Comparison of ENCODE assay signal across 8 mouse cellular contexts in the genomic region with DNA sequence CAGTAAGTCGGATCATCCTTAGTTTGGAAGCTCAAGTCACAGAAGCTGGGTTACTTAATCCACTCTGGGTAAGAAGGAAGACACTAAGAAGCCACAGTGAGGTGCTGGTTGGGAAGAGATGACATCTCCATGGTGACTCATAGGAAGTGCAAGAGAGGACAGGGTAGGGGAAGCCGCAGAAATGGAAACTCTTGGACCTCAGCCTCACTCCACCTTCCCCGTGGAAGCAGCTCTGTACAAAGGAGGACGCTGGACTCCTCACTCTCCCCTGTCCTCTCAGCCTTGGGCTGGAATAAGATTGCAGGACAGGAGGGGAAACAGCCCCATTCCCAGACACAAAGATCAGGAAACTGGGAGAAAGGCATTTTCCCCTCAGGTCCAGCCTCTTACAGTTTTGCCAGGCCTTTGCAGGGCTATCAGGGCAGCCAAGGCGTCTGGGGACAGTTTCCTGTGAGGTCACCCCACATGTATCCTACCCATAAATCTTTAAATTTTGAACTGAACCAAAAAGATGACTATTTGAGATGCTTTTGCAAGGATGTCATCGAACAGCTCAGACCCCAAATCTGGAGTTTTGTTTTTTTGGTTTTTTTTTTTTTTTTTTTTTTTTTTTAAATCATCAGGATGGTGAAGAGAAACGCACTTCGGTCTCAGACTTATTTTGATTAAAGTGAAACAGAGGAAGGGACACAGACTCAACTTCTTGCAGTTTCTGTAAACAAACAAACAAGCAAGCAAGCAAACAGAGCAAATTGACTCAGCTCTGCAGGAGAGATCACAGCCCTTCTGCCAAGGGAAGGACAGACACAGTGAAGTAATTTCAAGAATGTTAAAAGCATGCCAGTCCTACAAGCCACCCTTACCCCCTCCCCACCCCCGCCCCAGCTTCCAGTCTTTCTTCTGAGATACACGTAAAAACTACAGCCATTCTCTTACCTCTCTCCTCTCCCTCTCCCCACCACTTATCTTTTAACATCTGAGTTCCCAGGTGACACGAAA.
DNase-seq lines count a peak whose midpoint lies in the region; ATAC-seq and TF ChIP-seq lines count a peak whose summit lies in the region.

No protein-coding gene starts in this region.

- H3K9me3 ChIP-seq in heart, postnatal 0 days (replicated peaks; ENCODE audit: control insufficient read depth, low read length), result no peaks in the 10 kb centered on the region
- H3K9me3 ChIP-seq in forebrain, embryonic 11.5 days (ENCODE audit: control insufficient read depth, low read length), result no peaks in the 10 kb centered on the region

- ATAC-seq in heart, postnatal 0 days (ENCODE audit: insufficient read depth, low read depth), result peak; percentile 70
- no peak for ATAC-seq in forebrain, embryonic 11.5 days (replicated peaks; ENCODE audit: low FRiP score)

- H3K4me1 ChIP-seq in bone marrow macrophage, adult 2 months (ENCODE audit: control insufficient read depth, insufficient read depth, low read length), result peaks cover 29% of the 10 kb centered on the region
- peaks cover 25% of the 10 kb centered on the region for H3K4me1 ChIP-seq in heart, postnatal 0 days (ENCODE audit: control insufficient read depth, insufficient read depth)
- peaks cover 2% of the 10 kb centered on the region; the same call in 1 of the 2 replicates for H3K4me1 ChIP-seq in forebrain, embryonic 11.5 days (replicated peaks; ENCODE audit: control insufficient read depth, insufficient read depth, low read length)

- H3K4me2 ChIP-seq in heart, postnatal 0 days (ENCODE audit: low read depth, low read length), result peak overlapping the region; percentile 18
- H3K4me2 ChIP-seq in forebrain, embryonic 11.5 days (ENCODE audit: low read depth, low read length, severe bottlenecking), result no peak overlapping the region

- peak overlapping the region; percentile 77 for H3K27ac ChIP-seq in bone marrow macrophage, adult 2 months (ENCODE audit: insufficient read depth, low read depth, low read length)
- H3K27ac ChIP-seq in heart, postnatal 0 days (ENCODE audit: low read depth), result peak overlapping the region; percentile 77
- H3K27ac ChIP-seq in forebrain, embryonic 11.5 days (ENCODE audit: low read depth, low read length), result no peak overlapping the region

- no peak for TF ChIP-seq CTCF in bone marrow macrophage, adult 2 months (IDR thresholded peaks at IDR 0.05; ENCODE audit: low read depth, low read length)
- no peak for TF ChIP-seq CTCF in heart, postnatal 0 days (IDR thresholded peaks at IDR 0.05; ENCODE audit: low read depth)

- intact Hi-C loops in gastrocnemius, postnatal 14 days (cut with DNase I; ENCODE audit: low total_unique reads), result no loop called here
- intact Hi-C loops in gastrocnemius, postnatal 36 days (cut with DNase I), result no loop called here

- H3K4me3 ChIP-seq in bone marrow macrophage, adult 2 months (ENCODE audit: insufficient read depth, low read length), result peak overlapping the region; percentile 41
- no peak overlapping the region for H3K4me3 ChIP-seq in heart, postnatal 0 days (ENCODE audit: low read depth, low read length)
- H3K4me3 ChIP-seq in forebrain, embryonic 11.5 days (ENCODE audit: low read depth, low read length), result no peak overlapping the region

- H3K36me3 ChIP-seq in heart, postnatal 0 days (replicated peaks; ENCODE audit: control insufficient read depth, insufficient read depth, low read length), result no peaks in the 10 kb centered on the region
- no peaks in the 10 kb centered on the region for H3K36me3 ChIP-seq in forebrain, embryonic 11.5 days (ENCODE audit: control insufficient read depth, insufficient read depth, low read length)

- 14% methylated on average over 11 of the region's 11 CpGs for WGBS in heart, postnatal 0 days
- 54% methylated on average over 11 of the region's 11 CpGs for WGBS in forebrain, embryonic 11.5 days

- TF ChIP-seq POLR2A in bone marrow macrophage, adult 2 months (IDR thresholded peaks at IDR 0.05; ENCODE audit: borderline replicate concordance, low read depth, low read length), result no peak

- no peak for TF ChIP-seq EP300 in heart, postnatal 0 days (IDR thresholded peaks at IDR 0.05; ENCODE audit: low read depth)

- no peaks in the 10 kb centered on the region for H3K27me3 ChIP-seq in heart, postnatal 0 days (ENCODE audit: control insufficient read depth, insufficient read depth, low read length)
- H3K27me3 ChIP-seq in forebrain, embryonic 11.5 days (ENCODE audit: control insufficient read depth, insufficient read depth, low read length), result no peaks in the 10 kb centered on the region

- peak; percentile 42 for DNase-seq in gastrocnemius, postnatal 14 days
- DNase-seq in gastrocnemius, postnatal 36 days, result no peak
- peak; percentile 20 for DNase-seq in heart, postnatal 0 days (ENCODE audit: low spot score)
- peak; percentile 60 for DNase-seq in lung, postnatal 36 days
- no peak for DNase-seq in left cerebral cortex, adult 11 months (ENCODE audit: low spot score)
- no peak for DNase-seq in cerebellum, adult 11 months
- no peak for DNase-seq in forebrain, embryonic 11.5 days (ENCODE audit: low spot score)

- no peak overlapping the region for H3K9ac ChIP-seq in heart, postnatal 0 days (replicated peaks; ENCODE audit: low read depth, low read length)
- no peak overlapping the region for H3K9ac ChIP-seq in forebrain, embryonic 11.5 days (ENCODE audit: low read length)

Comparison
In these comparisons a context has a peak if more than half of its experiments do, and no peak if none do; other contexts are left out.
1. DNase-seq: peak in gastrocnemius, postnatal 14 days (single experiment), heart, postnatal 0 days (single experiment) and lung, postnatal 36 days (single experiment); none in gastrocnemius, postnatal 36 days (0 of 2), left cerebral cortex, adult 11 months (single experiment), cerebellum, adult 11 months (single experiment) and forebrain, embryonic 11.5 days (single experiment).